Mouse (Mus musculus): ENCODE results near the gene Sytl3. TPM values are rescaled to one million over a fixed set of nuclear protein-coding genes. Genes with fewer than 3 reads are reported as not detected.

Sytl3 gene
- polyA plus RNA-seq, 1 experiment, result 2.2 TPM

DNA sequence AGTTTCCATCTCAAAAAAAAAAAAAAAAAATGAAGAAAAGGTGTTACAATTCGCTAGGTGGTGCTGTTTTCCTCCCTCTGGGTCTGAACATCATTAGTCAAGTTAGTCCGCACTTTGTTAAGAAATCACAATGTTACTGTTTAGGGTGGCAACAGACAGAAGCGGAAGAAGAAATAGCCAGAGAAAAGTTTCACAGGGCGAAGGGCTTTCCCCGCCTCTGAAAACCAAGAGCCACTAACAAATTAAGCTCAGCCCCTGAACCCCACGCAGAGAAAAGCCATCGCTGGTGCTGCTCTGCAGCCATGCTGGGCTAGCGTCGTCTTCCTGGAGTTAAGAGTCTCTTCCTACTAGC, 119.4 kb downstream of the Sytl3 start:
- H3K27ac ChIP-seq (replicated peaks; ENCODE audit: low read depth, low read length), result 0 out of 2 replicates have a peak overlapping the region, but pooled peaks have one; percentile 19
- peaks cover 4% of the 10 kb centered on the region; the same call in 1 of the 2 replicates for H3K4me1 ChIP-seq (ENCODE audit: control insufficient read depth, insufficient read depth, insufficient read length, low read length)
- peak overlapping the region; percentile 54 for H3K4me3 ChIP-seq (ENCODE audit: insufficient read depth, low read depth, low read length)

DNA sequence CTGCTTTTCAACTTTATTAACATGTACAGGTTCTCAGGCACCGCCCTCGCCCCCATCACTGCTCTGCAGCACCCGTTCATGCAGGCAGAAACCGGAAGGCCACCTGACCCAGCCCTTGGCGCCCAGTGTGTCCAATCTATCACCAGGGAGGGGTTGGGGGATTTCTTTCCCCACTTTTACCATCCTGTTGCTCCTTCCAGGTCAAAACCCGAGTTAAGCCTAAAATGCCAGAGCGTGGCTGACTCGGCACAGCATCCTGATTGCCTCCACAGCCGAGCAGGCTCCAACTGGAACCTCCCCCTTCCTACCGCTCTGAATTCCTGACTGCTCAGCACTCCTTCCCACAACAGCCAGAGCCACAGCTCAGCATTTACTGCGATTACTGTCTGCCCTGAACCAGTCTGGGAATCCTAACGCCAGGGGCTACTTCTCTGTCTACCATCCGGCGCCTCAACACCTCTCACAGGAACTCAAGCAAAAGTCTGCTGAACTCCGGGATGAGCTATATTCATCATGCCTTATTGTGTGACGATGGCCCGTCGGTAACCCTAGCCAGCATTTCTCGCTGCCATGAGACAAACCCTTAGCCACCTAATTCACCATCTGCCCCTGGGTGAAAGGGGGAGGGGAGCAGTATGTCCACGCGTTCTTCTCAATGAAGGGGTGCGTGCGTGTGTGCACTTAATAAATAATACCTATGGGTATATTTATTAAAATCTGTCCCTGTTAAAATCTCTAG, 120.0 kb downstream of the Sytl3 start:
- Histone ChIP-seq H3K4me3 (ENCODE audit: insufficient read depth, low read depth, low read length) (peak overlapping the region; percentile 54), H3K27ac (replicated peaks; ENCODE audit: low read depth, low read length) (peak overlapping the region; percentile 19; the same call in 1 of the 2 replicates), H3K4me1 (ENCODE audit: control insufficient read depth, insufficient read depth, insufficient read length, low read length) (peaks cover 4% of the 10 kb centered on the region; the same call in 1 of the 2 replicates)

DNA sequence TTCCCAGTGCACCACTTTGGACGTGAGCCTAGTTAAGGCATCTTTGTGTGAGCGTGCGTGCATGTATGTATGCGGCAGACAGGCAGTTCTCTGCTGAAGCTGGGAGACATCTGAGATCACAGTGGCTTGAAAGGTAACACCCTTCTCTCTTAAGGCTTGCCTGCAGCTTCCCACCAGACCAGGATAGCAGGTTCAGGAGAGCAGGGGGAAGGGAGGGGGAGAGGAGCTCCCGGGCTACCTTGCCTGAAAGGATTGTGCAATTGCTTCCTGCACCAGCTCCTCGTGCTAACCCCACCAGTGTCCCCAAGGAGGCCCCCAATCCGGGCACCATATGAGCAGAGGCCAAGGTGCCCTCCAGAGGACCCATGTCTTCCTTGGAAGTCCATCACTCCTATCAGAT, 120.7 kb downstream of the Sytl3 start:
- H3K4me1 ChIP-seq (ENCODE audit: control insufficient read depth, insufficient read depth, insufficient read length, low read length), result peaks cover 4% of the 10 kb centered on the region; the same call in 1 of the 2 replicates
- H3K27ac ChIP-seq (replicated peaks; ENCODE audit: low read depth, low read length), result no peak overlapping the region
- H3K4me3 ChIP-seq (ENCODE audit: insufficient read depth, low read depth, low read length), result 0 out of 2 replicates have a peak overlapping the region, but pooled peaks have one; percentile 2

DNA sequence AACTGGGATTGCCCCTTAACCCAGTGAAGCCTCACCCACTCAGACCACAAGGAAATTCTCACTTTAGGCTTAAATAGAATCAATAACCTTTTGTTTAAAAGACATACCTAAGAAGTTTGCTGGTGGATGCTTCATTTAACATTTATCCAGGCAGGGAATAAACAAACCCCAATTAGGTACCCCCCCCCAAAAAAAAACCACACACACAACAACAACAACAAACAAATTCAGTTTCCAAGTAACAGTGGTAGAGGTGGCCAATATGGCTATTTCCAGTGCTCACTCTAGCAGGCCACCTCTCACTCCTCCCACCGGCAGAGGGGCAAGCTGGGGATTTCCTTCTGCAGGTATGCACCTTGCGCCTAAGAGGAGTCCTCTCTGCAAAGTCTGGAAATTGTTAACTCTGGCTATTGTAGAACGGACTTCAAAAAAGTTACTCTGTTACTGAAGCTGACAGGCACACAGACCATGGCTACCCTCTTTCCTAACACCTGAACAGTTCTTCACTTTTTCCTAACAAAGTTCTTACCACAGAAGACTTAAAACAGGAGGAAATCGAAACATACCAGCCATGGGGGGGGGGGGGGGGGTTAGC, 121.7 kb downstream of the Sytl3 start:
- H3K4me1 ChIP-seq (ENCODE audit: control insufficient read depth, insufficient read depth, insufficient read length, low read length), result peaks cover 4% of the 10 kb centered on the region; the same call in 1 of the 2 replicates
- H3K27ac ChIP-seq (replicated peaks; ENCODE audit: low read depth, low read length), result no peak overlapping the region
- no peak overlapping the region for H3K4me3 ChIP-seq (ENCODE audit: insufficient read depth, low read depth, low read length)

DNA sequence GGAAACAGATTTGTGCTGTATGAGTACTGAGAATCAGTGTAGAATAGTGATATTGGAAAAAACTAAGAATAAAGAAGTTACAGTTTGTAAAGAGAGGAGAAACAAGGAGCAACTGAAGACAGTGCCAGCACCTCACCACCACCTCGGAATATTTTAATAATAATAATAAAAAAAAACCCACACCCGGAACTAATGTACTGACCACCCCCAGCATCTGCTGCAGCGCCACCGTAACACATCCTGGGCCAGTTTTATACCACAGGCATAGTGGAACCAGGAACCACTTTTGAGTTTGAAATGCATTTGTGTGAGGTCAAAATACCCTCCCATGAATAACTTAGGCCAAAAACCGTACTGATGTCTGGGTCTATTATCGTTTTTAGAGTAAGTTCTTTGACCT, 122.4 kb downstream of the Sytl3 start:
- no peak overlapping the region for H3K4me3 ChIP-seq (ENCODE audit: insufficient read depth, low read depth, low read length)
- peaks cover 4% of the 10 kb centered on the region; the same call in 1 of the 2 replicates for H3K4me1 ChIP-seq (ENCODE audit: control insufficient read depth, insufficient read depth, insufficient read length, low read length)
- H3K27ac ChIP-seq (replicated peaks; ENCODE audit: low read depth, low read length), result no peak overlapping the region

DNA sequence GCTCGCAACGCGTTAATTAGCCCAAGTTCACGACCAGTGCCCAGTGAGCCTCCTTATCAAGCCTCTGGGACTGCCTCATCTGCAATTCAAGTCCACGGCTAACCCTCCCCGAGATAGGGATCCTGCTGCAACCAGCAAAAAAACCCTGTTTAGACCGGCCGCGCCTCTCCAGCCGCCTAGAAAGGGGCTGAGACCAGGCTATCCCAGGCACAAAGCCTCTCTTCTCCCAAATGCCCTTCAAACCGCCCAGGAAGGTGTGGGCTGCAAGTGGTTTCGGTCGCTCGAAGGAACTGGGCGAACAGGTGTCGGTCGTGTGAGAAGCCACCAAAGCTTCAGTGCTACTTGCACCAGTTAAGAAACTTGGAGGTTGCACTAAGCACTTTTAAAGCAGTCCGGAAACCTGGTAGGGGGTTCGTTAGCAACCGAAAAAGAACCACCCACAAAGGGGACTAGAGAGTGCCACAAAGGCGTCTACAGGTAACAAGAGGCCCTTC, 123.2 kb downstream of the Sytl3 start:
- H3K4me3 ChIP-seq (ENCODE audit: insufficient read depth, low read depth, low read length), result peak overlapping the region; percentile 98
- H3K27ac ChIP-seq (replicated peaks; ENCODE audit: low read depth, low read length), result no peak overlapping the region
- peaks cover 2% of the 10 kb centered on the region; the same call in 1 of the 2 replicates for H3K4me1 ChIP-seq (ENCODE audit: control insufficient read depth, insufficient read depth, insufficient read length, low read length)

DNA sequence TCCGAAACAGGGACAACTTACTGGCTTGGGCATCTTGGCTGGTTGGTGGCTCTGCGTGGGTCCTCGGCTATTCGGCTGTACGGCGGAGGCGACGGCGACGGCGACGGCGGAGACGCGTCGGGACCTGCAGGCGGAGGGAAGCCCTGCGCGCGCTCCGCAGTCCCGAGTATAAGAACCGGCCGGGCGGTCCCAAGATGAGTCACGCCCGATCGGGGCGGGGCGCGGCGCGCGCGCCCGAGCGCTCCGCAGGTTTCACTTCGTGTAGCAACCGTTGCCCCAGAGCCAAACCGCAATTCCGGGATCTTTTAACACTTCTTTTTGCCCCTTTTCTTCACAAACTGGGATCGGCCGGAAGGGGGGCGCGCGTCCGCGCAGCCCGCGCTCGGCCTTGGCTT, 123.7 kb downstream of the Sytl3 start, which contains the start of gene Ezr:
TSS of gene Ezr (minus strand) at position 174 of the 395 bp plus-strand sequence.
- Histone ChIP-seq H3K4me3 (ENCODE audit: insufficient read depth, low read depth, low read length) (peak within 1 kb of the TSS; percentile 98), H3K4me1 (ENCODE audit: control insufficient read depth, insufficient read depth, insufficient read length, low read length) (no peaks in the 10 kb centered on the region), H3K27ac (replicated peaks; ENCODE audit: low read depth, low read length) (peak within 1 kb of the TSS; percentile 52; the same call in 1 of the 2 replicates)

DNA sequence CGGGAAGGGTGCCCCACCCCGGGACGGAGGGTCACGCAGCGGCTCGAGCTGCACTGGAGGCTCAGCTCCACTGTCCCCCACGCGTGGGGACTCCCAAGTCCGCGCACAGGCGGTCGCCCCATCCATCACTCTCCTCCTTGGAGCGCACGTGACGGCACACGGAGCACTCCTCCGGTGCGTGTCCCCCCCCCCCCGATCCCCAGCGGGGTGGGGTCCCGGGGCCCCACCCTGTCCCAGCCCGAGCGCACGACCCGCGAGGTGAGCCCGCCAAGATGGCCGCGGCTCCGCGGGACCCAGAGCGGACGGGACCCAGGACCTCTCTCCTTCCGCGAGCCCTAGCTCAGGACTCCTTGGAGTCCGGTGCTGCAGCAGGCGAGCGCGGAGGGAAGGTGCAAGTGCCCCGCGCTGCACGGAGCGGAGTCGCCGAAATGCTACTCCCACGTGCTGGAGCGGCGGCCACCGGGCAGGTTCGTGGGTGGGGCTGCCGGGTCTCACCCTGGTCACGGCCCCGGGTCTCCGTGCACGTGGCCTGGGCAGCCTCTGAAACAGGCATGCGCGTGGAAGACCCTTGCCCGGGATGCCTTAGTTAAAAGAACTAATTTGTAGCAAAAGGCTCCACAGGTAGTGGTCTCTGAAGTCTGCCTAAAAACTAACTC, 124.2 kb downstream of the Sytl3 start:
- no peaks in the 10 kb centered on the region for H3K4me1 ChIP-seq (ENCODE audit: control insufficient read depth, insufficient read depth, insufficient read length, low read length)
- peak overlapping the region; percentile 52; the same call in 1 of the 2 replicates for H3K27ac ChIP-seq (replicated peaks; ENCODE audit: low read depth, low read length)

DNA sequence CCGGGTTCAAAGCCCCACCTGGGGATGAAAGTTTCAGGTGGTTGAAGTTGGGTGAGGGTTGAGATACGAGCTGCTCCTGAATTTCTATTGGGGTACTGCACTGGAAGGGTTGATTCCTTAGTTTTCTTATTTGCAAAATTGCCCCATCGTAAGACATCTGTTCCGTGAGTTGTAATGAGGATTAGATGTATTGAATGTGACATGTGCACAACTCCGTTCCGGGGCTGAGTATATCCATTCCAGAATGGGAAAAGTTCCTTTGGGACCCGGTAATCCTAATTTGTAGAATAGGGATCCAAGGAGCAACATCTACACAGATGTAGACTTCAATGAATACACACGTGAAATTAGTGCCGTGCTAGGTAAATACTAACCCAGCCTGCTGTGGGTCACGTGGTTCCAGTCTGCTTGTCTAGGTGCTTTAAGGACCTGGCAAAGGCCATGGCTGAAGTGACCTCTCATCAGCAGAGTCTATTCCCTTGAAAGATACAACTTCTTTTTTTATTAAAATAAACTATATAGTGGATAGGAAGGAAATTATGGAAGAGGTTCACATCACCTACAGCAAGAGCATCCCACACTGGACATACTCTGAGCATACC, 125.0 kb downstream of the Sytl3 start:
- no peaks in the 10 kb centered on the region for H3K4me1 ChIP-seq (ENCODE audit: control insufficient read depth, insufficient read depth, insufficient read length, low read length)
- H3K4me3 ChIP-seq (ENCODE audit: insufficient read depth, low read depth, low read length), result peak overlapping the region; percentile 98; the same call in 1 of the 2 replicates

More for the DNA sequence above, 124.2 kb downstream of the Sytl3 start:
- peak overlapping the region; percentile 98 for H3K4me3 ChIP-seq (ENCODE audit: insufficient read depth, low read depth, low read length)

DNA sequence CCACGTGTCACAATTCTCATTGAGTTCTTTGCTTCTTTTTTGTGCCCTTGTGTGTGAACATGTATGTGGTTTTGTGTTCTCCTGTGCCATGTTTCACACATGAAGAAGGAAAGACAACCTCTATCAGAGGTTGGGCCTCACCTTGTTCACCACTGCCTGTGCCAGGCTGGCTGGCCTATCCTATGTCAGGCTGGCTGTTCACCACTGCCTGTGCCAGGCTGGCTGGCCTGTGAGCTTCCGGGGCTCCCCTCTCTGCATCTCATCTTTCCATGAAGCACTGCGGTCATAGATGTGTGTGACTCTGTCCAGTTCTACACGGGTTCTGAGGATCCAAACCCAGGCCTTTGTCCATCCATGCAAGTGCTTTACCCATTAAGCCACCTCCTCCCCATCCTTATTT, 128.3 kb downstream of the Sytl3 start:
- H3K27ac ChIP-seq (replicated peaks; ENCODE audit: low read depth, low read length), result no peak overlapping the region
- no peak overlapping the region for H3K4me3 ChIP-seq (ENCODE audit: insufficient read depth, low read depth, low read length)
- H3K4me1 ChIP-seq (ENCODE audit: control insufficient read depth, insufficient read depth, insufficient read length, low read length), result no peaks in the 10 kb centered on the region

More for the DNA sequence above, 125.0 kb downstream of the Sytl3 start:
- no peak overlapping the region for H3K27ac ChIP-seq (replicated peaks; ENCODE audit: low read depth, low read length)

Other genes starting within 250 kb of the Sytl3 start
- gene Dynlt1b, start 229.0 kb upstream of the Sytl3 start, polyA plus RNA-seq (2012; ENCODE audit: insufficient read depth, insufficient read length, missing spikeins), result 38.4 and 42.7 TPM in 2 replicates
- gene Dynlt1c, start 57.4 kb upstream of the Sytl3 start, polyA plus RNA-seq (2012; ENCODE audit: insufficient read depth, insufficient read length, missing spikeins), result 0.88 TPM in 1 of 2 replicates, not detected in the other
- 31.5 and 38.3 TPM in 2 replicates for gene Dynlt1f, start 3.2 kb upstream of the Sytl3 start, polyA plus RNA-seq (2012; ENCODE audit: insufficient read depth, insufficient read length, missing spikeins)
- gene Ezr, start 123.7 kb downstream of the Sytl3 start, polyA plus RNA-seq (2012; ENCODE audit: insufficient read depth, insufficient read length, missing spikeins), result 3.0 and 3.6 TPM in 2 replicates